Mouse (Mus musculus) heart, postnatal 14 days (tissue): ENCODE results near the gene Pcp2. TPM values are rescaled to one million over a fixed set of nuclear protein-coding genes. Genes with fewer than 3 reads are reported as not detected.

Source experiments
- DNase-seq, 2 experiments: peaks; one replicate each; pipeline ENCODE4 v3.0.0; 2021 to 2022
- intact Hi-C: fragments of 180-260 bp; cut with DNase I; formaldehyde crosslinking; loops from one replicate; pipeline ENCODE4 v1.15.1; 2025
- long read RNA-seq, 2 experiments: library from polyadenylated mRNA; stranded (forward); transcript quantifications; one replicate each; pipeline ENCODE4 v2.0.0; 2021
- total RNA-seq, 2 experiments: library from RNA; stranded (reverse); gene quantifications; 2 replicates each; pipeline ENCODE4 v1.2.3; 2021

The Pcp2 gene
- not detected for total RNA-seq
- long read RNA-seq, experiment 1, result 0 reads
- long read RNA-seq, experiment 2, result 0 reads

DNA sequence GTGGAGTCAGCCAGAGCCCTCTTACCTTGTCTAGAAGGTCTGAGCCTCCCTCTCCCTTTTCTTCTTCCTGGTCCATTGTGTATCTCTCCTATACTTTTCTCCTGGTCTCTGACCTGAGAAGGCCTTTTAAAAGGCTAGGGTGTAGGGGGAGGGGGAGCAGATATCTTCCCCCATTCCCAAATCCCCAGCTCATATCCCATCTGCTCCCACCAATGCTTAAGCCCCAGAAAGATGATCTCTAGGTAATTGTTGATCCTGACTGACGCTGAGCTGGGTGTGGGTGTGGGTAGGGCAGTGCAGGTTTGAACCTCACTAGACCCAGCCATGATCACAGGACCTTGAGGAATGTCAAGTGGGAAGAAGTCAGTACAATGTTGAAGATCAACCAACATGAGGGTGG lies at the start of gene Pcp2:
Gene Pcp2, minus strand, starts transcription at position 101 of the 400 bp plus-strand sequence.
- intact Hi-C loops, result loop anchor here (10.0 kb wide), 1 partner anchor 161 kb away; the partner anchor contains the start of gene Pex11g

DNA sequence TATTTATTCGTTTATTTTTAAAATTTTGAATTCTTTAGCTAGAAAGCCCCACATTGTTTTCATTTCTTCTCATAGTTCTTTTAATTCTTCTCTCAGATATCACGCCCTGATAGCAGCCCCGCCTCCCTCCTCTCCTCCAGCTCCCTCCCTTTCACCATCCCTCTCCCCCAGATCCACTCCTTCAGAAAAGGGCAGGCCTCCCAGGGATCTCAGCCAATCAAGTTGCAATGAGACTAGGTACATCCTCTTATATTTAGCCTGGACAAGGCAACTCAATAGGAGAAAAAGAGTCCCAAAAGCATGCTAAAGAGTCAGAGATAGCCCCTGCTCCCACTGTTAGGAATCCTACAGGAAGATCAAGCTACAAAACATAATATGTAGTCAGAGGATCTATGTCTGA lies 49.3 kb upstream of the Pcp2 start:
- intact Hi-C loops, result loop anchor here (5.0 to 10.0 kb wide), 3 partner anchors 52 to 320 kb away; partner anchors contain the start of genes A430078G23Rik, Pet100, Pex11g and Xab2
- DNase-seq, result no peak

More for the DNA sequence above, at the start of gene Pcp2:
- DNase-seq, result no peak

DNA sequence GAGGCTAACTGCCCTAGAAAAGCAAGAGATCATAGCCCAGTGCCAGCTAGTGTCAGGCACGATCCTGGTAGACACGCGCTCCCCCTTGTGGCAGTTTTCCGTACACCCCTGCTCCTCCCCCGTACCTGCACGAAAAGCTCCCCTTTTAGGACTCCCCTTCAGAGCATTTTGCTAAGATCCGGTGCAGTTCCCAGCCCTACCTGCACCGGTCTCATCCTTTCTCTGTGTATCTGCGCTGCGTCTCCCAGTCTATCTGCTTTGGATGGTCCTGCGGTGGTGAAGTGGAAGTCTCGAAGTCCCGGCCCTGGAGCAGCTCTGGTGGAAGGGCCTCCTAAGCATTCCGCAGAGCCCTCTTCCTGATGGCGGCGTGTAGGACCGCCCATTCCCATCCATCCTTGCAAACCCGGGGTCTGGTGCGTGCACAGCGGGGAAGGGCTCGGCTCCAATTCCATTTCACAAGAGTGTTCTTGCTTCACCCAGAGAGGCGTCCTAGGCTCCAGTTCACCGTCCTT lies 46.7 kb upstream of the Pcp2 start, which contains the start of gene Fcor:
Gene Fcor, minus strand, starts transcription at position 383 of the 512 bp plus-strand sequence.
- intact Hi-C loops, result loop anchor here (1.0 to 10.0 kb wide), 3 partner anchors 113 to 317 kb away; partner anchors contain the start of genes A430078G23Rik and Pex11g

DNA sequence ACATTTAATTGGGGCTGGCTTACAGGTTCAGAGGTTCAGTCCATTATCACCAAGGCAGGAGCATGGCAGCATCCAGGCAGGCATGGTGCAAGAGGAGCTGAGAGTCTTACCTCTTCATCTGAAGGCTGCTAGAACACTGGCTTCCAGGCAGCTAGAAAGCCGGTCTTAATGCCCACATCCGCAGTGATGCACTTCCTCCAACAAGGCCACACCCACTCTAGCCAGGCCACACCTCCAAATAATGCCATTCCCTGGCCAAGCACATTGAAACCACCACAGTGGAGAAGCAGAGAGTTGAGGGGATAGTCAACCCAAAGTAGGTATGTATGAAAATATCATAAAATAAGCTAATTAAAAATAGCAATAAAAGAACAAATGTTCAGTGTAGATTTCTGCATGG lies 45.0 kb upstream of the Pcp2 start:
- intact Hi-C loops, result loop anchor here (10.0 kb wide), 2 partner anchors 206 to 316 kb away; partner anchors contain the start of genes A430078G23Rik and Pex11g
- DNase-seq, result no peak

More for the DNA sequence above, 46.7 kb upstream of the Pcp2 start, which contains the start of gene Fcor:
- peak; percentile 78 to 88 for DNase-seq

DNA sequence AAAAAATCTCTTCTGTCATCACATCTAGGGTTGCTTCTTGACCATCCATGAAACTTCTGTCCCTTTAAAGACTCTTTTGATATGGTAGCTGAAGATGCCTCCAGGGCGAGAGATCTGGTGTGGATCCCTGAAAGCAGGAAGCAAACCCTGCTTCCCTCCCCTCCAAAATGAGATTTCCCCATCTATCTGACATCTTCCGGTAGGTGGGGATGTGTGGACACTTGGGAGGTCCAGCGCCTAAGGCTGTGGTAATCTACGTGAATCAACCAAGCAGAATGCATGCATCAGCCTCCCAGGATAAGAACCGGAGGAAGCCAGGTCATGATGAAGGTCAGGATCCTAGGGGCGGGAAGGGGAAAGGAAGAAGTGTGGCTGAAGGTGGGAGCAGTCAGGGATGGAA lies 40.2 kb upstream of the Pcp2 start, which contains the start of gene Mcemp1:
Gene Mcemp1, plus strand, starts transcription at position 248 of the 400 bp plus-strand sequence.
- intact Hi-C loops, result no loop called here

DNA sequence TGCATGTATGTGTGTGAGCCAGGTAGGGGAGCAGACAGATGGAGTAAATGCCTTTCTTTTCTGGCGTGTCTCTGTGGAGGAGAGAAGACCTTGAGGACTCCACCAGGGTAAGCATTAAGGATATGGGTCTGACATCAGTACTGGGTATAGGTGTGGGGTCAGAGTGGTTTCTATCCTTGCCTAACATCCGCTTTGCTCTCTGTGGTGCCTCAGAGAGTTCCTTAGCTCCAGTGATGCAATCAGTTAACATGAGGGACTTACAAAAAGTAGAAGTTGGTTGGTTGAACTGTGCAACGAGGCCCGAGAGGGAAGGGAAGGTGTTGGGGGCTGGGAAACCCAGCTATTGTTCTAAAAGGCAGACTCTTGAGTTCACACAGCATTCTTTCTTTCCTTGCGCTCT lies 39.1 kb upstream of the Pcp2 start:
- intact Hi-C loops, result no loop called here
- DNase-seq, result no peak

More for the DNA sequence above, 40.2 kb upstream of the Pcp2 start, which contains the start of gene Mcemp1:
- no peak for DNase-seq

DNA sequence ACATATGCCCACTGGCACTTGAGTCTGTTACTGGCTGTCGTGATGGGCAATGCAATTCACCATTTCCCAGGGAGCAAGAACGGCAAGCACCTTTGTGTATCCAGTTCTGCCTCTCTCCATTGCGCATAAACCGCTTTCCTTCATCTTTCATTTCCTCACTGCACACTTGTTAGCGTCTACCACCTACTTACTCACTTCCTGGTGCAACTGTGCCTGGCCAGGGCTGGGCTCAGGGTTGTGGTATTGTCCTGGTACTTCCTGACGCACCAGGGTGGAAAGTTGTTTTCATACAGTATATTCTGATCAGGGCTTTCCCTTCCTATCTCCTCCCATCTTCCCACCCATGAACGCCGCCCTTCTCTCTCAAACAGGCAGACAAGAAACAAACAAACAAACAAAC lies 35.5 kb upstream of the Pcp2 start:
- no peak for DNase-seq
- intact Hi-C loops, result no loop called here

DNA sequence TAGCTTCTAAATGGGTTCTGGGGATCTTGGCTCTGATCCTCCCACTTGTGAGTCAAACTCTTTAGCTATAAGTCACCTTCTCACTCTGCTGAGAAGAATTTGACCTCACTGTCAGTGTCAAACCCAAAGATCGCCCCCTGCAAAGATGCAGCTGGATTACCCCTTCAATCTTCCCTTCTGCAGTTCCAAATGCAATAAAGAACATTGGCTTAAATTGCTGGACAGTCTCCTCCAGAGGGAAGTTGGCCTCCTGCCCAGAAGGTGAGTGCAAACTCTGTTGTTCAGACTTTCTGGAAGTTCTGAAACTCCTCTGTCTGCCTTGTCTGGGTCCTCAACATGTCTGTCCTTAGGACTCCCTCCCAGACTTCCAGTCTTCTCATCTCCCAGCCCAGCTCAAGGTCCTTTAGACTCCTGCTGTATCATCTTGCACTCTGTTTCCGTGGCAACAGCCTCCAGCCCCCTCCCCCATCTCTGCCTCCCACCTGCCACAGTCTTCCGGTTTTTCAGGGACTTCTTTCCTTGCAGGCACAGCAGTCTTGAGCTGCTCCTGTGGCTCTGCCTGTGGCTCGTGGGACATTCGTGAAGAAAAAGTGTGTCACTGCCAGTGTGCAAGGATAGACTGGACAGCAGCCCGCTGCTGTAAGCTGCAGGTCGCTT lies 31.5 kb upstream of the Pcp2 start:
- no peak for DNase-seq
- intact Hi-C loops, result no loop called here

DNA sequence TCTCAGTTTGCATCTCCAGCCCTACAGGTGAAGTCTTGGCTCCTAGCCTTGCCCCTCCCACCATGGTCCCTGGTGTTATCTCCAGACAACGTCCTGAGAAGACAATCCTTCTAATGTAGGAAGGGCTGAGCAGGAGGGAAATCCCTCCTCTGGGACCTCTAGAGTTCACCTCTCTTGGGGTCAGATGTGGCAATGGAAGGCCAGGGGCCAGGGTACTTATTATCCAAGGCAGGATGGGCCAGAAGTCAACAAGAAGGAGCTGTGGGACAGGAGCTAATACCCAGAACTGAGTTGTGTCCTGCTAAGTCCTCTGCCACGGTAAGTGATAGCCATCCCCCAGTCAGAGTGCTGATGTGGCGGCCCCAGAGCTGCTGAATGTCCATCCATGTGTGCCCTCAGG lies 30.2 kb upstream of the Pcp2 start, which contains the start of gene Retn:
Gene Retn, plus strand, starts transcription at position 245 of the 400 bp plus-strand sequence.
- intact Hi-C loops, result no loop called here

DNA sequence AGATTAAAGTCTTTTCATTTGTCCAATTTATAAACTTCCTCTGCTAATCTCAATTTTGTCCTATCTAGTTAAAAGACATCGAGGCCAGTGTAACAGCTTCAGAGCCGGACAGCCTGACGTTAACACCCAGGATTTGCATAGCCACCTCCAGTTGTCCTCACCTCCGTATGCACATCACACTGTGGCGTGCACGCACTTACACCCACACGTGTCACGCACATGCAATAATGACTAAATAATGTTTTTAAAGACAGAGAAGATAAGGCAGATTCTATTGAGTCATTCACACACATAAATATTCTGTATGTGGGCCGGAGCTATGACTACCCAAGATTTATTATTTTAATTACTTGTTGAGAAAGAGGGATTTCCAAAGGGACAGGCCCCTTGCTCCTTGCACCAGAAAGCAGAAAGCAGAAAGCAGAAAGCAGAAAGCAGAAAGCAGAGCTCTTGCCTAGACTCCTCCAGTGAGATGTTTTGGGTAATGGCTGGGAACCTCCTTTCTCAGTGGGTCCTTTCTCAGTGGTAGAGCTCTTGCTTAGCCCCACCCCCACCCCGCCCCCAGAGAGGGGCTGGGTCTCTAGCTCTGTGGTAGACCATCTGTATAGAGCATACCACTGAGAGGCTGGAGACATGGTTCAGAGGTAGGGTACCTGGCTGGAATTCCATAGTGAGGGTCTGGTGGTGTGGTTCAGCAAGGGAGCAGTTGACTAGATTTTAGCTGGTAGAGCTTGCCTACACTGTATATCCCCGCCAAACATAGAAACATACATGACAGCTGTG lies 29.6 kb upstream of the Pcp2 start:
- intact Hi-C loops, result no loop called here
- DNase-seq, result no peak

More for the DNA sequence above, 30.2 kb upstream of the Pcp2 start, which contains the start of gene Retn:
- DNase-seq, result no peak

DNA sequence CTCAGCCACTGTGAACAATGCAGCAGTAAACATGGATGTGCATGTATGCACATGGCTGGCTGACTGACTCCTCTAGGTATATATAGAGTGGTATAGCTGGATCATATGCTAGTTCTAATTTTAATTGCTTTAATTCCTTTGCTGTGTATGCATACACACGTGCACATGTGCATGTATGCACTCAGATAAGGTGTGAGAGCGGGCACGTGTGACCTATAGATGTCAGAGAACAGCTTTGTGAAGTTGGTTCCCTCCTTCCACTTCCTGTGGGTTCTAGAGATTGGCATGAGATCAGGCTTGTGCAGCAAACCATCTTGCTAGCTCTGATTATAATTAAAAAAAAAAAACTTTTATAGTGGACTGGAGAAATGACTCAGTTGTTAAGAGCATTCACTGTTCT lies 27.5 kb upstream of the Pcp2 start:
- intact Hi-C loops, result no loop called here
- DNase-seq, result no peak

DNA sequence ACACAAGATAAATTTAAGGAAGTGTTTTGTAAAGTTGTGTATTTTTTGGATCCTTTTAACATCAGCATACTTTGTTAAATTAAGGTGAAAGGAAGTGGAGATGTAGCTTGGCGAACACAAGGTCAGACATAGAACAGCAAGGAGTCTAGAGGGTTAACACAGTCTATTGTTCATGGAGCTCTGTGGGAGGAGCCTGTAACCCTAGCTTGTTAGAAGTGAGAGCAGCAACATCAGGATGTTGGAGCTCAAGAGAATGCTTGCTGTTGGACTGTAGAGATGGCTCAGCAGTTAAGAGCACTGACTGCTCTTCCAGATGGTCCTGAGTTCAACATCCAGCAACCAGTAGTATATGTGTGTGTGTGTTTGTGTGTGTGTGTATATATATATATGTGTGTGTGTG lies 23.6 kb upstream of the Pcp2 start:
- intact Hi-C loops, result no loop called here
- DNase-seq, result no peak

DNA sequence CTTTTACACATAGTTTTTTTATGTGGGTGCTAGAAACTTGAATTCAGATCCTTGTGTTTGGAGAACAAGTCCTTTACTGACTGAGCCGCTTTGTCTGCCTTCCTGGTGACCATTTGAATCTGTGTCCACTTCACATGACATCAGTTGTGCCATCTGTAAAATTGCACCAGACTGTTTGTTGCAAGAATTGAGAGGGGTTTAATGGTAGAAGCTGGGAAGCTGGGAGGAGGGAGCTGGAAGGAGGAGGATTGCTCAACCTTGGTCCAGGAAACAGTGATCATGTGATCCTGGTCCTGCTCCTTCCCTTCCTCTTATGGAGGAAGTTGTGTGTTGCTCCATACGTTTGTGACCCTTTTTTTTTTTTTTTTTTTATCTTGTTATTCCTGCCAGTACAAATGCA lies 22.9 kb upstream of the Pcp2 start:
- DNase-seq, result no peak

DNA sequence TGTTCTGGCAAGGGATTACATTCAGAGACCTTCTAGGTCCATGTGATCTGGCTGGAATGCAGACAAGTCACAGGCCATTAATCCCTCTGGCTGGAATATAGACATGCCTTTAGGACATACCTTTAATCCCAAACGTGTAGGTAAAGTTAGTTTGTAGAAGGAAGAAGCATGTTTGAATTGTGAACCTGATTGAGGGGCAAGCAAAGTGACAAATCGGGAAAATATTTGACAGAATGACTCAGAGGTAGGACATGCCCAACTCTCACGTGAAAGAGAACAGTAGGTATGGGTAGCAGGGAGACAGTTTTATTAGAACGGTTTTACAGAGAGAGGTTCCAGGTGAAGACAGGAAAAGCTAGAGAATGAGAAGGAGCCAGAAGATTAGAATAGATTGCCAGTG lies 22.2 kb upstream of the Pcp2 start:
- DNase-seq, result no peak
- intact Hi-C loops, result no loop called here

More for the DNA sequence above, 22.9 kb upstream of the Pcp2 start:
- intact Hi-C loops, result no loop called here

DNA sequence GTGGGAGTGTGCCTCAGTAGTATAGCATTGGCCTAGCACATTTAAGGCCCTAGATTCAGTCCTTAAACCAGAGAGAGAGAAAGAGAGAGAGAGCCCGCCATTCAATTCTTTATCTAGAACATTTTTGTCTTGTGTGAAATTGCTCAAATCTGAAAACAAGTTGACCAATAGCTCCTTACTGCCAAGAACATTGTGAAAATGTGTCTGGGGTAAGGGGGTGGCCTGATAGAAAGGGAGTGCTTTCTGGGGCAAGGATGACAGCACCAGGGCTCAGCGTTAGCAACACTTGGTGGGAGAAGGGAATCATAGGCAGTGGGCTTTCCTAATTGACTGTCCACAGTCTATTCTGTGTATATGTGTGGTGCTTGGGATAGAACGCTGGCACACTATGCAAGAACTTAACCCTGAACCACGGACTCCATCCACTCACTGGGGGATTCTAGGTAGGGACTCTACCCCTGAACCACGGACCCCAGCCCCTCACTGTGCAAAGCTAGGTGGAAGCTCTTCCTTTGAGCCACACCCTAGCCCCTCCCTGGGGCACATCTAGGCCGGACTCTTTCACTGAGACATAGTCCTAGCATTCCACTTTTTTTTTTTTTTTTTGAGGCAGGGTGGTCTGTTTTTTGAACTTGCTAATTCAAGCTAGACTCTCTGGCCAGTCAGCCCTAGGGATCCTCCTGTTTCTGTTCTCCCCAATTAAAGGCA lies 21.6 kb upstream of the Pcp2 start:
- no peak for DNase-seq
- intact Hi-C loops, result no loop called here

DNA sequence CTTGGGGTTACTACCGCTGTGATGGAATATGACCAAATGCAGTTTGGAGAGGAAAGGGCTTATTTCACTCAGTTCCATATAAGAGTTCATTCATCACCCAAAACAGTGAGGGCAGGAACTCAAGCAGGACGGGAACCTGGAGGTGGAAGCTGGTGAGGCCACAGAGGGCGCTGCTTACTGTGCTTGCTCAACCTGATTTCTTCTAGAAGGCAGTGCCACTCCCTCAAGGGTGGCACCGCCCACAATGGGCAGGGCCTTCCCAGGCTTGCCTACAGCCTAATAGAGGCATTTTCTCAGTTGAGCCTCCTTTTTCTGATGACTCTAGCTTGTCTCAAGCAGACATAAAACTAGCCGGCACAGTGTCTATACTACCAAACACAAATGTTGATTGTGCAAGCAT lies 20.5 kb upstream of the Pcp2 start:
- peak in 1 of 2 experiments; percentile 36 for DNase-seq
- intact Hi-C loops, result no loop called here

DNA sequence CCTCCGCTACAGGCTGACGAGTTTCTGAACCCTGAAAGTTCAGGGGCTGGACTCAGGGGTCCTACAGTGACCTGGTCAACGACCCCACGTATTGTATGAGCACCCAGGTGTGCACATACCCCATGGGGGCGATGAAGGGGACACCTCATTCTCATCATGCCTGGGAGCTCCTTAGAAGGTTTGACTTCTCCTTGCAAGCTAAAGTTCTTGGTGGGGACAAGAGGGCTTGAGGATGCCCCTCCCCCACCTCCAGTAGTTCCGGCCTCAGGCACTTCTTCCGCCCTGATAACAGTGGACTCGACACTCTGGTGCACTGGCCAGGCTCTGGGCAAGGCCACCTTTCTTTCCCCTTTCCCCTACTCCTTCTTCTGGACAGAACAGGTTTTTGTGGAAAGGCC lies 6.1 kb upstream of the Pcp2 start:
- intact Hi-C loops, result no loop called here
- DNase-seq, result no peak

DNA sequence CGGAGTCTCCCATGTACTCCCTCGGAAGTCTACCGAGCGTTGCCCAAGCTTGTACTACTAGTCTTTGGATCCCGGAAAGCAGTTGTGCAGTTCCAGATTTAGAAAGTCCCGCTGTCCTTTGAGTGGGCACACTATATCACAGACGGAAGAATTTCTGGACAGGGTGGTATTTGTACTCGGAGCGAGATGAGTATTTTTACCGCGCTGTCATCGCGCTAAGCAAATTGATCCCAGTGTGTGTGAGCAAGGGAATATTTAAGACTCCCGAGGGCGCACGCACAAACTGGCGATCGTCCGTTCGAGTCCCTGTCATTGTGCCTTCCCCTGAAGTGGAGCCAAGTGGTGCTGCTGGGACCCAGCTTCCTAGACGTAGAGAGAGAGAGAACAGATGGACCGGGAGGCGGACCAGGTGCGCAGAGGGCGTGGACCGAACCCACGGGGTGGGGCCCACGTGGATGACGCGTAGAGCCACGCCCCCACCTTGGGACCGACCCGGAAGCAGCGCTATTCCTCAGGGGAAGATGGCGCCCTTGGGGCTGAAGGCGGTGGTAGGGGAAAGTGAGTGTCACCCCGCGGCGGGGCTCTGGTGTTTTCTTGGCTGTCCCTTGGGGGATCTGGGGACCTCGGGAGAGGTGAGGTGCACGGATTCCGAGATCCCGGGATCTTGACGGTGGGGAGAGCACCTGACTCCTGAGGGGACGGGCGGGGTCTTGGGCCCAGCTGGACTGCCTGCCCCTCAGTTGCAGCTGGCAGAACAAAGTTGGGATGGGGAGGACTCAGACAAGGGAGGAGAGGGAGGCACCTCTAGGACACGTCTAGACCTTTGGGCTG lies 5.5 kb upstream of the Pcp2 start, which contains the start of gene Stxbp2:
Gene Stxbp2, plus strand, starts transcription at position 309 of the 831 bp plus-strand sequence.
- peak; percentile 45 to 58 for DNase-seq
- intact Hi-C loops, result no loop called here

DNA sequence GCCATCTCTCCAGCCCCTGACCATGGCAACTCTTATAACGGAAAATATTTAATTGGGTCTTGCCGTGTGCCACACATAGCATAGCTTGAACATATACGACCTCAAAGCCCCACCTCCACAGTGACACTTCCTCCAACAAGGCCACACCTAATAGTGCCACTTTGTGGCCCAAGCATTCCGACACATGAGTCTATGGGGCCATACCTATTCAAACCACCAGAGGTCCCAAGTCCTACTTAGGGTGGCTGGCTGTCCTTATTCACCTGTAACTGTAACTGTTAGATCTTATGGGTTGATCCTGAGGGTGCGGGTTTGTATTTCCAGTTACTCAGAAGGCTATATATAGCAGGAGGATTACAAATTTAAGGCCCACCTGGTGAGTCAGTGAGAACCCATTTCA lies 2.7 kb upstream of the Pcp2 start:
- intact Hi-C loops, result loop anchor here (10.0 kb wide), 1 partner anchor 163 kb away; the partner anchor contains the start of gene Pex11g
- peak in 1 of 2 experiments; percentile 30 for DNase-seq
